Mouse (Mus musculus) E14TG2a.4 (cell line): ENCODE data around the gene Gon4l.

Experiments
- H3K27me3 ChIP-seq: 2 replicates; pipeline ENCODE4 v1.6.1; 2014; ENCODE audit warnings: low read length, control low read depth; ENCODE audit not compliant: insufficient read depth
- H3K36me3 ChIP-seq: 2 replicates; pipeline ENCODE4 v1.6.1; 2014; ENCODE audit warnings: low read length, control low read depth; ENCODE audit not compliant: insufficient read depth
- H3K4me1 ChIP-seq: replicated peaks from 2 replicates; pipeline ENCODE4 v1.6.1; 2014; ENCODE audit warnings: low read depth, low read length, control low read depth
- H3K4me3 ChIP-seq: replicated peaks from 2 replicates; pipeline ENCODE4 v1.5.1; 2014; ENCODE audit warnings: mild to moderate bottlenecking, low read length
- H3K9me3 ChIP-seq: 2 replicates; pipeline ENCODE4 v1.6.1; 2014; ENCODE audit warnings: low read length, control low read depth
- CTCF ChIP-seq: conservative IDR thresholded peaks from 2 replicates; pipeline ENCODE4 v1.5.1; 2014; ENCODE audit warnings: low read length
- NANOG ChIP-seq: IDR thresholded peaks from 2 replicates; pipeline ENCODE4 v1.6.1; 2014; ENCODE audit warnings: borderline replicate concordance, low read length, mixed read lengths
- POU5F1 ChIP-seq: IDR thresholded peaks from 2 replicates; pipeline ENCODE4 v1.6.1; 2014; ENCODE audit warnings: low read length, borderline replicate concordance

The Gon4l gene

DNA sequence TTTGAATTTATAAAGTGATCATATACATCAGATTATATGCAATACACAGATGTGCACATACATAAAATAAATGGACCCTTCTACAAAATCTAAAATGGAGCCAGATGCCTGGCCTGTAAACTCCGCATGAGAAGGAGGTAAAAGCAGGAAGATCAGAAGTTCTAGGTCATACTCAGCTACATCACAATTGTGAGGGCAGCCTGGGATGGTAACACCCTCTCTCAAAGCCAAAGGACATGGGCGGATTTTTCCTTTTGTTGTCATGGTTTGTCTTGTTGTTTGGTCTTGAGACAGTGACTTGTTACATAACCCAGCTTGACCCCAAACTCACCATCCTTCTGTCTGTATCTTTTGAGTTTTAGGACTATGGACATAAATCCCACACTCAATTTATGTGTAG is 70.7 kb downstream of the Gon4l start:
- no peaks in the 10 kb centered on the region for H3K27me3 ChIP-seq
- H3K4me1 ChIP-seq: peaks cover 63% of the 10 kb centered on the region

DNA sequence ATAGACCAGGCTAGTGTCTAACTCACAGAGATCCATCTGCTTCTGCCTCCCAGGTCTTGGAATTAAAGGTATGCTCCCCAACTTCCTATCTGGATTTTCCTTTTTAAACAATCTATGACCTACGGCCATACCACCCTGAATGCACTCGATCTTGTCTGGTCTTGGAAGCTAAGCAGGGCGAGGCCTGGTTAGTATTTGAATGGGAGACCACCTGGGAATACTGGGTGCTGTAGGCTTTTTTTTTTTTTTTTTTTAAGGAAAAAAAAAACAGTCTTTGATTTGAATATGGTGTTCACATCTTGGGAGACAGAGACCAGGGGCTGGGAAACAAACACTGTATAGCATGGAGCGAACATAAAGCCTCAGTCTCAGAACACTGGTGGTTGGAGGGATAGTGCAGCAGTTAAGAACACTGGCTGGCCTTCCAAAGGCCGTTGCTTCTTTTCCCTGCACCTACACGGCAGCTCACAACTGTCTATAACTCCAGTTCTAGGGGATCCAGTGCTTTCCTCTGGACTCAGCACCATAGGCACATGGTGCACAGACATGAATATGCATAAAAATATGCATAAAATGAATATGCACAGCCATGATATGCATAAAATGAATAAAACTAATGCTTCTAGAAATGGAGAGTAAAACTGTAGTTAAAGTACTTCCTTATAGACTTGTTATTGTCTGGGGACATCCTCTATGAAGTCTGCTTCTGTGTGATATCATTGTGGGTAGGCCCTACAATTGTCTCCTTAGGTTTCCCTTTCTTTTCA is 71.5 kb downstream of the Gon4l start:
- TF ChIP-seq NANOG (no peak), CTCF (no peak), POU5F1 (no peak)
- H3K4me1 ChIP-seq: peaks cover 72% of the 10 kb centered on the region
- H3K4me3 ChIP-seq: no peak overlapping the region
- H3K36me3 ChIP-seq: peaks cover 99% of the 10 kb centered on the region
- no peaks in the 10 kb centered on the region for H3K9me3 ChIP-seq
- H3K27me3 ChIP-seq: no peaks in the 10 kb centered on the region

More for the DNA sequence above, 70.7 kb downstream of the Gon4l start:
- Histone ChIP-seq H3K4me3 (no peak overlapping the region), H3K36me3 (peaks cover 97% of the 10 kb centered on the region), H3K9me3 (no peaks in the 10 kb centered on the region)
- TF ChIP-seq POU5F1: no peak
- TF ChIP-seq NANOG: no peak
- TF ChIP-seq CTCF: no peak

DNA sequence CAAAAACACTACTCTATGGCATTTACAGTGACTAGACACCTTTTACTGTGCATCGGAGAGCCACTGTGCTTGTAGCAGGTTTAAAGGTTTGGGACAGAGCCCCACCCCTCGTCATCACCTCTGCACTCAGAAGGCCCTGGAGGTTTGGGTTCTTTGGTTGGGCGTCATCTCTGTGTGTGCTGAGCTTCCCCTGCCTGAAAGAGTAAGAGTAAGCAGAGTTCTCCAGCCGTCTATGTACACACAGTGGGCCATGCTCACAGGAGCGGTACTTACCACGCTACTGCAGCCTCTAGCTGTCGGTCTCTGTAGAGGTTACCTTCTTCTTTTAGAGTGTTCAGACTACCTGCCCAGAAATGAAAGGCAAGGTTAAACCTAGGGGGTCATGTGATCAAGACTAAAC is 77.6 kb downstream of the Gon4l start:
- no peaks in the 10 kb centered on the region for H3K9me3 ChIP-seq
- H3K4me1 ChIP-seq: peaks cover 60% of the 10 kb centered on the region
- no peak for TF ChIP-seq CTCF
- no peak for TF ChIP-seq POU5F1
- no peak for TF ChIP-seq NANOG
- peak overlapping the region; percentile 97 for H3K4me3 ChIP-seq
- H3K36me3 ChIP-seq: peaks cover 67% of the 10 kb centered on the region
- no peaks in the 10 kb centered on the region for H3K27me3 ChIP-seq

DNA sequence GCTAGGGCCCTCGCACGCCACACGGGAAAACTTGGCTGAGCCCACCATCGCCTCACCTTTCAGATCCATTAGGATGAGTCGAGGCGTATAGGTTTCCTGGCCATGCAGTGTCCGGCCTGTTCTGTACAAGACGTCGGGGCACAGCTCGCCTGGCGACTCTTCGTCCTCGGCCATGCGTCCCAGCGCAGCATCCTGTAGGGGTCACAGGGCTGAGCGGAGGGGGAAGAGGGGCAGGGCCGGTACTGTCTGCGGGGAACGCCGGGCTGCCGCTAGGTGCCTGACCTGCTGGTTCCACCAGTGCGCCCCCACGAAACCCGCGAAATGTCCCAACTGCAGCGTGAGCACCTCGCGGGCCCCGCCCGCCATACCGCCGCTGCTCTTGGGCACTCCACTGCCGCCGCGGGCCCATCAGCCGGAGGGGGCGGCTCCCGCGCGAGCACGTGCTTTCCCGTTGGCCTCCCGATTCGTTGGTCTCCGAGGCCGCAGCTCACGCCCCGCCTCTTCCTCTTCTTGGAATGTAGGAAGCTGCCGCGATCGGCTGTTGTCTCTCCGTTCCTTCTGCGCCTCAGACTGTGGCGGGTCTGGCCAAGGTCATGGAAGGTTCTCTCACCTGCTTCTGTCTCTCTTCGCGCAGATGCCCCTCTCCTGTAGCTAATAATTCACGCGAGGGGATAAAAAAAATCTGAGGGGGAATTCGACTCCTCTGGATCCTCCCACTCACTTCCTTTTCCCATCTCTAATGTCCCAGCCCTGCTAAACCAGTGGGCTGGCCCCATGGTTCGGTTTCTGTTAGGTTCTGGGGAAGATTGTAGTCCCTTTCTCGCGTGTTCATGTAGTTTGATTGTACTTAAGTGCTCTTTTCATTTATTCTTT is 78.7 kb downstream of the Gon4l start, which contains the start of gene Msto1:
Gene Msto1, minus strand, starts transcription at position 489 of the 873 bp plus-strand sequence.
- Histone ChIP-seq H3K4me3 (peak within 1 kb of the TSS; percentile 97), H3K36me3 (peaks cover 56% of the 10 kb centered on the region), H3K9me3 (no peaks in the 10 kb centered on the region), H3K4me1 (peaks cover 49% of the 10 kb centered on the region), H3K27me3 (no peaks in the 10 kb centered on the region)
- no peak for TF ChIP-seq NANOG
- TF ChIP-seq CTCF: no peak
- no peak for TF ChIP-seq POU5F1

DNA sequence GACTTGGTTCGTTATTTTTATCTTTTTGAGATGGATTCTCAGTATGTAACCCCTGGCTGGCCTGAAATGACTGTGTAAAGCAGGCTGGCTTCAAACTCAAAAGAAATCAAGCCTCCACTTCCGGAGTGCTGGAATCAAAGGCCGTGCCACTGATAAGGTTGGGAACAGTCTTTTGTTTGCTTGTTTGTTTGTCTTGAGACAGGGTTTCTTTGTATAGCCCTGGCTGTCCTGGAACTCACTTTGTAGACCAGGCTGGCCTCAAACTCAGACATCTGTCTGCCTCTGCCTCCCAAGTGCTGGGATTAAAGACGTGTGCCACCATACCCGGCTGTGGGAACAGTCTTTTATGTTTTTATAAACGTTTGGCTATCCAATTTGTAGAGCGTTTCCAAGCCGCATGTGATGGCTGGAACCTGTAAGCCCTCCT is 79.4 kb downstream of the Gon4l start:
- H3K4me1 ChIP-seq: peaks cover 47% of the 10 kb centered on the region
- peaks cover 51% of the 10 kb centered on the region for H3K36me3 ChIP-seq
- no peak for TF ChIP-seq POU5F1
- no peak for TF ChIP-seq NANOG
- TF ChIP-seq CTCF: no peak
- H3K4me3 ChIP-seq: peak overlapping the region; percentile 97
- H3K27me3 ChIP-seq: no peaks in the 10 kb centered on the region
- H3K9me3 ChIP-seq: no peaks in the 10 kb centered on the region

DNA sequence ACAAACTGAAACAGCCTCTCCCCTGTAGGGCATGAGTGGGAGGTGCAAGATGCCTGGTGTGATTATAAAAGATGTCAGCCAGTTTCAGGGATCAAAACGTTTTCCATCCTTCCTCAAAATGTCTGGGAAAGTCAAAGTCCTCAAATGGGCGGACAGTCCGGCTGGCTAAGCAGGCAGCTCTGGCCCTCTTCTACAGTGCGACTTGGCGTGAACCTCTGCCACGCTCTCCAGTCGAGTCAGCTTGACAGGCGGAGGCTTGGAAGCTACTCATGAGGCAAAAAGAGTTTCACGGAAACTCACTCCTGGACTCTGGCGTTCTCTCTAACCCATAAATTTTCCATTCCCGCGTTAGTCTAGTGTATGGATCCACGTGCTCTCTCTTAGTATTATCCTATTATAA is 84.0 kb downstream of the Gon4l start:
- H3K4me3 ChIP-seq: no peak overlapping the region
- no peak for TF ChIP-seq POU5F1
- TF ChIP-seq CTCF: no peak
- no peak for TF ChIP-seq NANOG
- H3K27me3 ChIP-seq: no peaks in the 10 kb centered on the region
- H3K36me3 ChIP-seq: peaks cover 53% of the 10 kb centered on the region
- peaks cover 20% of the 10 kb centered on the region for H3K9me3 ChIP-seq
- peaks cover 10% of the 10 kb centered on the region for H3K4me1 ChIP-seq

DNA sequence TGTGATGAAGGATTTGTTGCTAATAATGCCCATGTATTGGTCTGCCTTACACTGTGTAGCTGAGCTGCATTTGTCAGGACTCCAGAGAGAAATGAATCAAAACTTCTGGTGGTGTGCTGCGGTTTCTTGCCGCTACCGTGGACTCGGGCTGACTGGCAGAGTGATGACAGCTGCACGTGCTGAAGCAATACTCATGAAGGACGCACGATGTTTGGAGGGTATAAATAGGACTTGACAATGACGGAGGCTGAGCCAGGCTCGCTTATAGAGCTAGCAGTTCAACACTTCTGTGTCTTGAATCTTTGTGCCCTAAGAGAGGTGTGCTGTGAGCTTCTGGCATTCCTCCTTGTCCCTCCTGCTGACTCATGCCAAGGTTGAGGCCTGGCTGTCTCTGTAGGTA is 86.4 kb downstream of the Gon4l start:
- no peaks in the 10 kb centered on the region for H3K27me3 ChIP-seq
- TF ChIP-seq NANOG: no peak
- peaks cover 7% of the 10 kb centered on the region for H3K4me1 ChIP-seq
- H3K36me3 ChIP-seq: peaks cover 69% of the 10 kb centered on the region
- peaks cover 20% of the 10 kb centered on the region for H3K9me3 ChIP-seq
- H3K4me3 ChIP-seq: no peak overlapping the region

DNA sequence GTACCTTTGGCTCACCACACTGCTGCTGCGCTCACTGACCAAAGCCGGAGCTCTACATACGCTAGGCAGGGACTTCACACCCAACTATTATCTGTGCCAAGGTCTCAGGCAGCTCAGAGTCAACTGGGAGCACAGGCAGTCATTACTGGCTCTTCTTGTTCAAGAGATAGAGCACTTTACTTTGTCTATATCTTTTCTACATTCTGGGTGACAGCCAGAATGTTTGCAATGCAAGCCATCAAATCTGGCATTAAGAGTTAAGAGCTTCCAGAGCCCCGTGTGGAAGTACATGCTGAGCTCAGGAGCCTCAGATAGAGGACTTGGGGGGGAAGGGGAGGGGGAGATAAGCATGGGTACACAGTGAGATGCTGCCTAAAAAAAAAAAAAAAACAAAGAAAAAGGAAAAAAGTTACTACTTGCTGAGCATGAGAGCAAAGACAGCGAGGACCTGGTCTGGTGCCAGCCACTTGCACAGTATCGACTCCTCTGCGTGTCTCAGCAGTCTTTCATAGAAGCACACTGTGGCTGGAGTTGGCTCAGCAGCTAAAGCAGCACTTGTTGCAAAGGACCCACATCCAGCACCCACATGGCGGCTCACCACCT is 89.1 kb downstream of the Gon4l start:
- peaks cover 90% of the 10 kb centered on the region for H3K36me3 ChIP-seq
- H3K4me1 ChIP-seq: peaks cover 4% of the 10 kb centered on the region
- H3K4me3 ChIP-seq: no peak overlapping the region
- no peaks in the 10 kb centered on the region for H3K27me3 ChIP-seq
- TF ChIP-seq CTCF (no peak), POU5F1 (no peak), NANOG (no peak)
- H3K9me3 ChIP-seq: peaks cover 20% of the 10 kb centered on the region

DNA sequence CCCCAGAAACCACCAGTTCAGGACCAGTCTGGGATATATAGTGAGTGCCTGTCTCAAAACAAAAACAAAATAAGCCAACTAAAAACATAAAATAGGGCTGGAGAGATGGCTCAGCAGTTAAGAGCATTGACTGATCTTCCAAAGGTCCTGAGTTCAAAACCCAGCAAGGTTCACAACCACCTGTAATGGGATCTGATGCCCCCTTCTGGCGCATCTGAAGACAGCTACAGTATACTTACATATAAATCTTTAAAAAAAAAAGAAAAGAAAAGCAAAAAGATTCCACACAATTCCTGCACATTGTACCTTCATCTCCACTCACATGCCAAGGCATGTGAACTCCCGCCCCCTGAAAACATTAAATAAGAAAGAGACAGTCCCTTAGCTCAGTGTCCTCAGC is 90.6 kb downstream of the Gon4l start:
- peaks cover 4% of the 10 kb centered on the region for H3K4me1 ChIP-seq
- H3K9me3 ChIP-seq: peaks cover 17% of the 10 kb centered on the region
- H3K4me3 ChIP-seq: no peak overlapping the region
- peaks cover 100% of the 10 kb centered on the region for H3K36me3 ChIP-seq
- TF ChIP-seq CTCF: peak; percentile 15; the same call in 1 of the 2 replicates
- TF ChIP-seq POU5F1: no peak
- TF ChIP-seq NANOG: no peak
- no peaks in the 10 kb centered on the region for H3K27me3 ChIP-seq
